Mouse (Mus musculus): ENCODE results near the gene Tenm2.

DNA sequence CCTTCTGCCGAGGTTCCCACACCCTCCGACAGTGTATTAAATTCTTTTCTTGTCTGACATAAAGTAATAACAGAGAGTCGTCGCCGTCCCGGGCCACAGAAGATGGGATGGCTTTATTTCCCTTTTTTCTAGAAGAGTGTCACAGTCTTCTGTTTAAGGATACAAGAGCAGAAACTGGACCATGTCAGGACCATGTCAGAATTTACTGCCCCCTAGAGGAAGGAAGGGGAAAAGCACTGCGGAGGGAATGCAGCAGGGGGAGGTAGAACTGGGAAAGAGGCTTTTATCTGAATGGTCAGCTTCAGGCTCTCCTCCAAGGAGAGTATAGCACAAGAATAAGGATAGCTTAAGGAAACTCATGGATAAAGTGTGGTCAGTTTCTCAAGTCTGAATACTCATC, 745.7 kb downstream of the Tenm2 start:
- no peak for TF ChIP-seq FLI1 (IDR thresholded peaks at IDR 0.05; ENCODE audit: low read length)
- TF ChIP-seq GATA1 (IDR thresholded peaks at IDR 0.05; ENCODE audit: borderline replicate concordance, low read length) = no peak
